Mouse (Mus musculus) lung, postnatal 0 days (tissue): Measurements from ENCODE around the gene Tas1r1. TPM values are rescaled to one million over a fixed set of nuclear protein-coding genes. Genes with fewer than 3 reads are reported as not detected.
A peak's percentile ranks its signal among the peaks of the same experiment; 100 is the strongest.

Source experiments
- ATAC-seq: fragments of 200-750 bp; cut with Nextera tagmentation; 2 replicates; pipeline ENCODE4 v1.8.0; 2017; ENCODE audit warnings: moderate library complexity
- DNase-seq: peaks from one replicate; pipeline ENCODE4 v3.0.0-alpha.2; 2016; ENCODE audit warnings: low spot score
- H3K27ac ChIP-seq: fragments of 300-500 bp; sonication (generic); 2 replicates; pipeline ENCODE4 v1.5.1; 2014; ENCODE audit warnings: antibody characterized with exemption, mild to moderate bottlenecking, low read length, mixed read lengths
- H3K27me3 ChIP-seq: fragments of 300-500 bp; sonication (generic); replicated peaks from 2 replicates; pipeline ENCODE4 v1.6.1; 2014; ENCODE audit warnings: low read length, mixed read lengths; ENCODE audit not compliant: insufficient read depth
- H3K36me3 ChIP-seq: fragments of 300-500 bp; sonication (generic); 2 replicates; pipeline ENCODE4 v1.6.1; 2014; ENCODE audit warnings: low read length, mixed read lengths; ENCODE audit not compliant: insufficient read depth
- H3K4me1 ChIP-seq: fragments of 300-500 bp; sonication (generic); 2 replicates; pipeline ENCODE4 v1.6.1; 2014; ENCODE audit warnings: antibody characterized with exemption, low read depth, low read length, mixed read lengths; ENCODE audit not compliant: insufficient read depth
- H3K4me2 ChIP-seq: fragments of 300-500 bp; sonication (generic); replicated peaks from 2 replicates; pipeline ENCODE4 v1.6.1; 2014; ENCODE audit warnings: low read depth, mild to moderate bottlenecking, low read length, moderate library complexity, mixed read lengths
- H3K4me3 ChIP-seq: fragments of 300-500 bp; sonication (generic); 2 replicates; pipeline ENCODE4 v1.5.1; 2014; ENCODE audit warnings: low read depth, low read length
- H3K9ac ChIP-seq: fragments of 300-500 bp; sonication (generic); replicated peaks from 2 replicates; pipeline ENCODE4 v1.6.1; 2014; ENCODE audit warnings: low read depth, mild to moderate bottlenecking
- H3K9me3 ChIP-seq: fragments of 300-500 bp; sonication (generic); 2 replicates; pipeline ENCODE4 v1.6.1; 2016; ENCODE audit warnings: low read length, mixed read lengths
- CTCF ChIP-seq: IDR thresholded peaks from 2 replicates; pipeline ENCODE4 v1.5.1; 2016; ENCODE audit warnings: antibody characterized with exemption, mild to moderate bottlenecking
- EP300 ChIP-seq: IDR thresholded peaks from 2 replicates; pipeline ENCODE4 v1.6.1; 2016; ENCODE audit warnings: antibody characterized with exemption, mild to moderate bottlenecking, control low read depth
- WGBS: fragments of 180-500 bp; shearing (Covaris S2); extraction: QIAGEN DNeasy Blood & Tissue Kit; methylation state at CpG from one replicate; pipeline ENCODE4 v1.1.7; 2014; 5-methylcytosine and 5-hydroxymethylcytosine counted together
- polyA plus RNA-seq: library from polyadenylated mRNA; unstranded; fragments of >200 nt; fragmentation: Nextera tagmentation; extraction: Ambion mirVana; gene quantifications from 2 replicates; pipeline ENCODE4 v1.2.1, GENCODE M21; 2015

Tas1r1 gene
- polyA plus RNA-seq, 1 experiment from 2014 or later, result 0.21 TPM

- H3K27ac ChIP-seq, result peak overlapping the region; percentile 76; the same call in 1 of the 2 replicates
- ATAC-seq, result no peak
- H3K36me3 ChIP-seq, result peaks cover 18% of the 10 kb centered on the region; the same call in 1 of the 2 replicates
Observed at GRCm38 (mm10) chr4:151989110-151989488, 49.3 kb downstream of the Tas1r1 start.

GRCm38 (mm10) chr4:151988342-151989109, 49.8 kb downstream of the Tas1r1 start, which contains the start of gene Thap3:
Gene Thap3 (minus strand): TSS chr4:151988997.
- Histone ChIP-seq H3K27ac (peak within 1 kb of the TSS; percentile 76), H3K4me2 (peak within 1 kb of the TSS; percentile 81), H3K9me3 (no peaks in the 10 kb centered on the region), H3K4me1 (peaks cover 11% of the 10 kb centered on the region), H3K27me3 (no peaks in the 10 kb centered on the region), H3K9ac (peak within 1 kb of the TSS; percentile 78), H3K36me3 (peaks cover 18% of the 10 kb centered on the region; the same call in 1 of the 2 replicates), H3K4me3 (peak within 1 kb of the TSS; percentile 85)
- no peak for TF ChIP-seq EP300
- TF ChIP-seq CTCF, result no peak
- DNase-seq (peak; percentile 63), ATAC-seq (peak; percentile 67)
- 1% methylated on average over 50 of the region's 54 CpGs for WGBS

More at GRCm38 (mm10) chr4:151989110-151989488, 49.3 kb downstream of the Tas1r1 start:
- peak overlapping the region; percentile 78; the same call in 1 of the 2 replicates for H3K9ac ChIP-seq
- H3K9me3 ChIP-seq, result no peaks in the 10 kb centered on the region
- 27% methylated on average over 6 of the region's 6 CpGs for WGBS
- DNase-seq, result no peak
- peak overlapping the region; percentile 81 for H3K4me2 ChIP-seq
- H3K4me1 ChIP-seq, result peaks cover 11% of the 10 kb centered on the region
- no peaks in the 10 kb centered on the region for H3K27me3 ChIP-seq
- peak overlapping the region; percentile 85 for H3K4me3 ChIP-seq
- TF ChIP-seq CTCF, result no peak
- TF ChIP-seq EP300, result no peak

GRCm38 (mm10) chr4:151988014-151988341, 50.4 kb downstream of the Tas1r1 start:
- H3K4me2 ChIP-seq, result peak overlapping the region; percentile 81
- peak overlapping the region; percentile 76; the same call in 1 of the 2 replicates for H3K27ac ChIP-seq
- DNase-seq (peak; percentile 30), ATAC-seq (no peak)
- peak overlapping the region; percentile 78 for H3K9ac ChIP-seq
- H3K36me3 ChIP-seq, result peaks cover 18% of the 10 kb centered on the region; the same call in 1 of the 2 replicates
- WGBS, result 20% methylated on average over 10 of the region's 10 CpGs
- H3K9me3 ChIP-seq, result no peaks in the 10 kb centered on the region
- no peaks in the 10 kb centered on the region for H3K27me3 ChIP-seq
- TF ChIP-seq EP300 (no peak), CTCF (no peak)
- peak overlapping the region; percentile 85 for H3K4me3 ChIP-seq
- peaks cover 7% of the 10 kb centered on the region for H3K4me1 ChIP-seq

GRCm38 (mm10) chr4:151986650-151987049, 51.7 kb downstream of the Tas1r1 start:
- TF ChIP-seq CTCF, result no peak
- no peak for TF ChIP-seq EP300
- no peaks in the 10 kb centered on the region for H3K9me3 ChIP-seq
- 61% methylated on average over 8 of the region's 8 CpGs for WGBS
- ATAC-seq (no peak), DNase-seq (no peak)
- H3K27ac ChIP-seq, result no peak overlapping the region
- H3K9ac ChIP-seq, result no peak overlapping the region
- H3K27me3 ChIP-seq, result no peaks in the 10 kb centered on the region
- H3K4me3 ChIP-seq, result no peak overlapping the region
- H3K36me3 ChIP-seq, result peaks cover 9% of the 10 kb centered on the region; the same call in 1 of the 2 replicates
- no peak overlapping the region for H3K4me2 ChIP-seq
- H3K4me1 ChIP-seq, result peaks cover 7% of the 10 kb centered on the region

GRCm38 (mm10) chr4:151985886-151986285, 52.5 kb downstream of the Tas1r1 start:
- Histone ChIP-seq H3K9me3 (no peaks in the 10 kb centered on the region), H3K4me3 (no peak overlapping the region), H3K4me2 (no peak overlapping the region), H3K4me1 (peaks cover 7% of the 10 kb centered on the region), H3K36me3 (0 out of 2 replicates have a peak, but pooled peaks cover 1% of the 10 kb centered on the region), H3K27me3 (no peaks in the 10 kb centered on the region), H3K9ac (0 out of 2 replicates have a peak overlapping the region, but pooled peaks have one; percentile 12), H3K27ac (peak overlapping the region; percentile 40; the same call in 1 of the 2 replicates)
- DNase-seq (peak; percentile 77), ATAC-seq (peak; percentile 76)
- 33% methylated on average over 10 of the region's 10 CpGs for WGBS
- TF ChIP-seq EP300 (no peak), CTCF (peak; percentile 44)

- Histone ChIP-seq H3K4me3 (no peak overlapping the region), H3K4me1 (peaks cover 7% of the 10 kb centered on the region; the same call in 1 of the 2 replicates), H3K9ac (no peak overlapping the region), H3K27me3 (no peaks in the 10 kb centered on the region), H3K27ac (no peak overlapping the region), H3K36me3 (no peaks in the 10 kb centered on the region), H3K4me2 (no peak overlapping the region), H3K9me3 (no peaks in the 10 kb centered on the region)
- no peak for DNase-seq
- WGBS, result 39% methylated on average over 8 of the region's 9 CpGs
- no peak for ATAC-seq
- TF ChIP-seq EP300, result no peak
Observed at GRCm38 (mm10) chr4:151983560-151983959, 54.8 kb downstream of the Tas1r1 start.
